ENCODE assay signal across 8 mouse cellular contexts in genomic region chr19:8954171-8954570, GRCm38 (mm10). TPM values are rescaled to one million over a fixed set of nuclear protein-coding genes. Genes with fewer than 3 reads are reported as not detected.
DNase-seq lines count a peak whose midpoint lies in the region; ATAC-seq and TF ChIP-seq lines count a peak whose summit lies in the region.

No protein-coding gene starts in this region.

- no peak for DNase-seq in kidney, postnatal 0 days (ENCODE audit: low spot score)
- no peak for DNase-seq in kidney, postnatal 4 days
- DNase-seq in hindbrain, embryonic 14.5 days (ENCODE audit: low spot score), result no peak
- no peak for DNase-seq in ovary, postnatal 14 days (ENCODE audit: low spot score)
- no peak for DNase-seq in left cerebral cortex, postnatal 4 days
- no peak for DNase-seq in adrenal gland, adult 2 months

- TF ChIP-seq POLR2A in bone marrow, adult 2 months (IDR thresholded peaks at IDR 0.05; ENCODE audit: borderline replicate concordance, control insufficient read depth, low read depth, low read length), result no peak

- peak overlapping the region; percentile 70 for H3K9ac ChIP-seq in kidney, postnatal 0 days (ENCODE audit: low read depth, low read length)
- peak overlapping the region; percentile 65 for H3K9ac ChIP-seq in hindbrain, embryonic 14.5 days
- peak overlapping the region; percentile 75 for H3K9ac ChIP-seq in midbrain, embryonic 16.5 days (ENCODE audit: low read depth, low read length)

- no peaks in the 10 kb centered on the region for H3K4me1 ChIP-seq in kidney, postnatal 0 days (replicated peaks; ENCODE audit: insufficient read depth, low read length)
- H3K4me1 ChIP-seq in bone marrow, adult 2 months (ENCODE audit: control insufficient read depth, insufficient read depth, low read length), result peaks cover 2% of the 10 kb centered on the region; the same call in 1 of the 2 replicates
- peaks cover 18% of the 10 kb centered on the region for H3K4me1 ChIP-seq in hindbrain, embryonic 14.5 days (replicated peaks; ENCODE audit: control insufficient read depth, insufficient read depth, low read length)
- H3K4me1 ChIP-seq in midbrain, embryonic 16.5 days (ENCODE audit: control insufficient read depth, insufficient read depth, low read length), result peaks cover 19% of the 10 kb centered on the region

- H3K4me2 ChIP-seq in kidney, postnatal 0 days (ENCODE audit: low read length), result peak overlapping the region; percentile 80
- H3K4me2 ChIP-seq in hindbrain, embryonic 14.5 days (replicated peaks), result peak overlapping the region; percentile 88
- H3K4me2 ChIP-seq in midbrain, embryonic 16.5 days (ENCODE audit: low read length), result peak overlapping the region; percentile 83

- H3K36me3 ChIP-seq in kidney, postnatal 0 days (ENCODE audit: insufficient read depth, low read length), result peaks cover 39% of the 10 kb centered on the region
- H3K36me3 ChIP-seq in hindbrain, embryonic 14.5 days (replicated peaks; ENCODE audit: control insufficient read depth, insufficient read depth), result peaks cover 66% of the 10 kb centered on the region
- H3K36me3 ChIP-seq in midbrain, embryonic 16.5 days (ENCODE audit: control insufficient read depth, insufficient read depth, low read length), result peaks cover 22% of the 10 kb centered on the region

- ATAC-seq in kidney, postnatal 0 days (replicated peaks; ENCODE audit: low FRiP score, low read depth), result no peak
- ATAC-seq in hindbrain, embryonic 14.5 days (ENCODE audit: low FRiP score), result no peak
- no peak for ATAC-seq in midbrain, embryonic 16.5 days

- intact Hi-C loops in left cerebral cortex, postnatal 4 days (cut with DNase I), result no loop called here

- no peaks in the 10 kb centered on the region for H3K9me3 ChIP-seq in kidney, postnatal 0 days (replicated peaks; ENCODE audit: low read length)
- H3K9me3 ChIP-seq in hindbrain, embryonic 14.5 days (ENCODE audit: control insufficient read depth, low read length), result no peaks in the 10 kb centered on the region
- no peaks in the 10 kb centered on the region for H3K9me3 ChIP-seq in midbrain, embryonic 16.5 days (replicated peaks; ENCODE audit: control insufficient read depth, low read length, poor library complexity, severe bottlenecking)

- H3K27me3 ChIP-seq in kidney, postnatal 0 days (ENCODE audit: insufficient read depth, low read length), result no peaks in the 10 kb centered on the region
- no peaks in the 10 kb centered on the region for H3K27me3 ChIP-seq in hindbrain, embryonic 14.5 days (ENCODE audit: control insufficient read depth, insufficient read depth, low read length)
- H3K27me3 ChIP-seq in midbrain, embryonic 16.5 days (ENCODE audit: control insufficient read depth, insufficient read depth, low read depth, low read length), result no peaks in the 10 kb centered on the region

- WGBS in kidney, postnatal 0 days, result 4% methylated on average over 9 of the region's 9 CpGs
- WGBS in bone marrow, adult 2 months, result 4% methylated on average over 9 of the region's 9 CpGs
- WGBS in hindbrain, embryonic 14.5 days, result 11% methylated on average over 9 of the region's 9 CpGs
- WGBS in midbrain, embryonic 16.5 days, result 7% methylated on average over 9 of the region's 9 CpGs

- H3K4me3 ChIP-seq in kidney, postnatal 0 days (replicated peaks; ENCODE audit: low read depth, low read length), result peak overlapping the region; percentile 77
- H3K4me3 ChIP-seq in bone marrow, adult 2 months (replicated peaks; ENCODE audit: control insufficient read depth, low read depth, low read length), result peak overlapping the region; percentile 94
- H3K4me3 ChIP-seq in hindbrain, embryonic 14.5 days (replicated peaks; ENCODE audit: low read length), result peak overlapping the region; percentile 61
- peak overlapping the region; percentile 72 for H3K4me3 ChIP-seq in midbrain, embryonic 16.5 days (ENCODE audit: low read depth, low read length)

- peak overlapping the region; percentile 51; the same call in 1 of the 2 replicates for H3K27ac ChIP-seq in kidney, postnatal 0 days
- no peak overlapping the region for H3K27ac ChIP-seq in bone marrow, adult 2 months (ENCODE audit: control insufficient read depth, insufficient read depth, low read depth, low read length, poor library complexity)
- peak overlapping the region; percentile 63 for H3K27ac ChIP-seq in hindbrain, embryonic 14.5 days
- H3K27ac ChIP-seq in midbrain, embryonic 16.5 days (ENCODE audit: low read length), result peak overlapping the region; percentile 74; the same call in 1 of the 2 replicates

- no peak for TF ChIP-seq CTCF in kidney, postnatal 0 days (IDR thresholded peaks at IDR 0.05; ENCODE audit: low read depth)
- TF ChIP-seq CTCF in bone marrow, adult 2 months (IDR thresholded peaks at IDR 0.05; ENCODE audit: control insufficient read depth, insufficient read depth, low read length), result no peak

RNA-seq across cellular contexts. Expression of gene Tut1, which starts 0.5 kb away (rescaled TPM):
- 19.9 and 22.3 TPM in 2 replicates for polyA plus RNA-seq in kidney, postnatal 0 days (2015; fragmentation: Nextera tagmentation; extraction: Ambion mirVana)
- 10.7 and 19.1 TPM in 2 replicates for polyA plus RNA-seq in bone marrow, adult 2 months (2011; ENCODE audit: insufficient read depth, insufficient read length, low replicate concordance, missing spikeins)
- polyA plus RNA-seq in hindbrain, embryonic 14.5 days (2014; fragmentation: Nextera tagmentation; extraction: Ambion mirVana), result 20.0 and 23.0 TPM in 2 replicates
- polyA plus RNA-seq in midbrain, embryonic 16.5 days (2015; fragmentation: Nextera tagmentation; extraction: Ambion mirVana), result 25.6 and 26.2 TPM in 2 replicates
- 10 to 100 TPM; 17.5 to 20.0 TPM for total RNA-seq in left cerebral cortex, postnatal 4 days (2021)
- total RNA-seq in adrenal gland, adult 2 months (2021), result 10 to 100 TPM; 19.6 to 23.9 TPM
- 16.3 and 22.4 TPM in 2 replicates for polyA plus RNA-seq in adrenal gland, adult 2 months (2012; rRNA removed)

RNA-seq across cellular contexts. Expression of gene Mta2, which starts 12.5 kb away (rescaled TPM):
- polyA plus RNA-seq in kidney, postnatal 0 days (2015; fragmentation: Nextera tagmentation; extraction: Ambion mirVana), result 103 and 116 TPM in 2 replicates
- polyA plus RNA-seq in bone marrow, adult 2 months (2011; ENCODE audit: insufficient read depth, insufficient read length, low replicate concordance, missing spikeins), result 67.4 and 91.6 TPM in 2 replicates
- 29.3 and 30.3 TPM in 2 replicates for polyA plus RNA-seq in hindbrain, embryonic 14.5 days (2014; fragmentation: Nextera tagmentation; extraction: Ambion mirVana)
- polyA plus RNA-seq in midbrain, embryonic 16.5 days (2015; fragmentation: Nextera tagmentation; extraction: Ambion mirVana), result 108 and 121 TPM in 2 replicates
- total RNA-seq in left cerebral cortex, postnatal 4 days (2021), result 10 to 100 TPM; 75.4 to 79.6 TPM
- total RNA-seq in adrenal gland, adult 2 months (2021), result 10 to 100 TPM; 81.8 to 86.1 TPM
- polyA plus RNA-seq in adrenal gland, adult 2 months (2012; rRNA removed), result 15.9 and 20.6 TPM in 2 replicates

RNA-seq across cellular contexts. Expression of gene Eef1g, which starts 12.7 kb away (rescaled TPM):
- 328 and 354 TPM in 2 replicates for polyA plus RNA-seq in kidney, postnatal 0 days (2015; fragmentation: Nextera tagmentation; extraction: Ambion mirVana)
- 129 and 224 TPM in 2 replicates for polyA plus RNA-seq in bone marrow, adult 2 months (2011; ENCODE audit: insufficient read depth, insufficient read length, low replicate concordance, missing spikeins)
- polyA plus RNA-seq in hindbrain, embryonic 14.5 days (2014; fragmentation: Nextera tagmentation; extraction: Ambion mirVana), result 308 and 316 TPM in 2 replicates
- polyA plus RNA-seq in midbrain, embryonic 16.5 days (2015; fragmentation: Nextera tagmentation; extraction: Ambion mirVana), result 283 and 293 TPM in 2 replicates
- 100 to 1,000 TPM; 385 to 398 TPM for total RNA-seq in left cerebral cortex, postnatal 4 days (2021)
- total RNA-seq in adrenal gland, adult 2 months (2021), result 100 to 1,000 TPM; 331 to 355 TPM
- polyA plus RNA-seq in adrenal gland, adult 2 months (2012; rRNA removed), result 63.8 and 90.8 TPM in 2 replicates

RNA-seq across cellular contexts. Expression of gene Eml3, which starts 24.8 kb away (rescaled TPM):
- 25.5 and 26.2 TPM in 2 replicates for polyA plus RNA-seq in kidney, postnatal 0 days (2015; fragmentation: Nextera tagmentation; extraction: Ambion mirVana)
- 31.1 and 54.7 TPM in 2 replicates for polyA plus RNA-seq in bone marrow, adult 2 months (2011; ENCODE audit: insufficient read depth, insufficient read length, low replicate concordance, missing spikeins)
- 5.8 and 6.1 TPM in 2 replicates for polyA plus RNA-seq in hindbrain, embryonic 14.5 days (2014; fragmentation: Nextera tagmentation; extraction: Ambion mirVana)
- polyA plus RNA-seq in midbrain, embryonic 16.5 days (2015; fragmentation: Nextera tagmentation; extraction: Ambion mirVana), result 8.6 and 9.1 TPM in 2 replicates
- 10 to 100 TPM in 1 of 2 experiments, 1 to 10 TPM in 1; 9.4 to 11.6 TPM for total RNA-seq in left cerebral cortex, postnatal 4 days (2021)
- 10 to 100 TPM; 39.7 to 51.0 TPM for total RNA-seq in adrenal gland, adult 2 months (2021)
- 70.6 and 80.7 TPM in 2 replicates for polyA plus RNA-seq in adrenal gland, adult 2 months (2012; rRNA removed)

RNA-seq across cellular contexts. Expression of gene Rom1, which starts 25.0 kb away (rescaled TPM):
- polyA plus RNA-seq in kidney, postnatal 0 days (2015; fragmentation: Nextera tagmentation; extraction: Ambion mirVana), result 5.7 and 6.0 TPM in 2 replicates
- polyA plus RNA-seq in bone marrow, adult 2 months (2011; ENCODE audit: insufficient read depth, insufficient read length, low replicate concordance, missing spikeins), result 3.6 and 9.7 TPM in 2 replicates
- 1.4 and 1.6 TPM in 2 replicates for polyA plus RNA-seq in hindbrain, embryonic 14.5 days (2014; fragmentation: Nextera tagmentation; extraction: Ambion mirVana)
- 1.4 and 2.2 TPM in 2 replicates for polyA plus RNA-seq in midbrain, embryonic 16.5 days (2015; fragmentation: Nextera tagmentation; extraction: Ambion mirVana)
- total RNA-seq in left cerebral cortex, postnatal 4 days (2021), result 1 to 10 TPM; 1.4 to 1.7 TPM
- total RNA-seq in adrenal gland, adult 2 months (2021), result 10 to 100 TPM; 37.0 to 46.9 TPM
- polyA plus RNA-seq in adrenal gland, adult 2 months (2012; rRNA removed), result 105 and 116 TPM in 2 replicates
